Mouse (Mus musculus) kidney, adult 2 months (tissue): Measurements from ENCODE around the gene Dgke.

Experiments used
- CTCF ChIP-seq: fragments of 200-500 bp; conservative IDR thresholded peaks from 2 replicates; pipeline ENCODE4 v1.5.1; 2011; ENCODE audit warnings: low read depth, mild to moderate bottlenecking, control low read depth, low read length, moderate library complexity, mixed read lengths; ENCODE audit not compliant: insufficient read depth, insufficient read length
- POLR2A ChIP-seq: fragments of 200-500 bp; IDR thresholded peaks from one replicate; pipeline ENCODE4 v1.6.1; 2011; ENCODE audit warnings: low read depth, low read length, control low read depth

DNA sequence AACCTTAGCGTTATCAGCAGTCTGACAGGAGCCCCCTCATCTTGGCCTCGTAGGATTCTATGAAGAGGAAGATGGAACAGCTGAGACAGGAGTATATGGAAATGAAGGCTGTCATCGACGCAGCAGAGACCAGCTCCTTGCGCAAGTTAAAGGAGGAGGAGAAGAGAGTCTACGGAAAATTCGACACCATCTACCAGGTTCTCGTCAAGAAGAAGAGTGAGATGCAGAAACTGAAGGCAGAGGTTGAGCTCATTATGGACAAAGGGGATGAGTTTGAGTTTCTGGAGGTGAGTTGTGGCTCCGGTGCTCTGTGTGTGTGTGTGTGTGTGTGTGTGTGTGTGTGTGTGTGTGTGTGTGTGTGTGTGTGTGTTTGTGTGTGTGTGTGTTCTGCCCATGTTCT is 57.6 kb downstream of the Dgke start:
- TF ChIP-seq CTCF (no peak), POLR2A (no peak)
